Mouse (Mus musculus): ENCODE results near the gene Gps1. TPM values are rescaled to one million over a fixed set of nuclear protein-coding genes. Genes with fewer than 3 reads are reported as not detected.
"Not testable (repeated sequence)": the region's sequence is repeated elsewhere in the genome, so short reads cannot be mapped to it uniquely, and the experiment has no call there.

Gene Gps1
- polyA plus RNA-seq, 1 experiment = 179 TPM

- H3K27me3 ChIP-seq (ENCODE audit: control insufficient read depth, insufficient read depth, insufficient read length) = no peaks in the 10 kb centered on the region
- TF ChIP-seq TCF12 (IDR thresholded peaks at IDR 0.05; ENCODE audit: insufficient read depth, poor library complexity, severe bottlenecking) = no peak
- no peak for TF ChIP-seq REST (IDR thresholded peaks at IDR 0.05; ENCODE audit: insufficient read depth, insufficient read length)
- TF ChIP-seq POLR2A (IDR thresholded peaks at IDR 0.05; ENCODE audit: insufficient read length, low read depth) = no peak
- TF ChIP-seq TCF3 (IDR thresholded peaks at IDR 0.05; ENCODE audit: insufficient read length, low read depth) = no peak
- no peak for TF ChIP-seq SRF (IDR thresholded peaks at IDR 0.05; ENCODE audit: control insufficient read depth, insufficient read length, low read depth)
- no peak for TF ChIP-seq MYOD1 (IDR thresholded peaks at IDR 0.05; ENCODE audit: control insufficient read depth in 1 of 3, insufficient read length in 2 of 3, low read depth in 2 of 3)
- no peak for TF ChIP-seq MYOG (IDR thresholded peaks at IDR 0.05; ENCODE audit: control insufficient read depth in 1 of 3, insufficient read depth in 1 of 3, insufficient read length in 2 of 3, low read depth in 2 of 3)
- no peak for TF ChIP-seq POLR2AphosphoS2 (IDR thresholded peaks at IDR 0.05; ENCODE audit: insufficient read length, low read depth)
- no peak for TF ChIP-seq E2F4 (IDR thresholded peaks at IDR 0.05; ENCODE audit: insufficient read depth)
- TF ChIP-seq MAX (IDR thresholded peaks at IDR 0.05; ENCODE audit: low read depth) = no peak
- no peak for TF ChIP-seq CEBPB (IDR thresholded peaks at IDR 0.05; ENCODE audit: insufficient read depth, poor library complexity, severe bottlenecking)
- no peak for TF ChIP-seq USF1 (IDR thresholded peaks at IDR 0.05; ENCODE audit: low read depth)
- H3K36me3 ChIP-seq (ENCODE audit: control insufficient read depth, insufficient read depth) = no peaks in the 10 kb centered on the region
- no peak overlapping the region for H3K4me3 ChIP-seq
- H3K79me2 ChIP-seq (ENCODE audit: control insufficient read depth, insufficient read depth) = no peaks in the 10 kb centered on the region
- no peak overlapping the region for H3K4me2 ChIP-seq (ENCODE audit: low read depth)
- H3ac ChIP-seq (ENCODE audit: control insufficient read depth, insufficient read length) = no peak overlapping the region
Measured at GRCm38 (mm10) chr11:120829757-120830532, 45.9 kb downstream of the Gps1 start.

GRCm38 (mm10) chr11:120830686-120831085, 46.6 kb downstream of the Gps1 start:
- TF ChIP-seq POLR2A (IDR thresholded peaks at IDR 0.05; ENCODE audit: insufficient read length, low read depth) = no peak
- no peak for TF ChIP-seq REST (IDR thresholded peaks at IDR 0.05; ENCODE audit: insufficient read depth, insufficient read length)
- no peak for TF ChIP-seq CEBPB (IDR thresholded peaks at IDR 0.05; ENCODE audit: insufficient read depth, poor library complexity, severe bottlenecking)
- no peak for TF ChIP-seq SRF (IDR thresholded peaks at IDR 0.05; ENCODE audit: control insufficient read depth, insufficient read length, low read depth)
- TF ChIP-seq USF1 (IDR thresholded peaks at IDR 0.05; ENCODE audit: low read depth) = no peak
- no peak for TF ChIP-seq TCF3 (IDR thresholded peaks at IDR 0.05; ENCODE audit: insufficient read length, low read depth)
- TF ChIP-seq POLR2AphosphoS2 (IDR thresholded peaks at IDR 0.05; ENCODE audit: insufficient read length, low read depth) = no peak
- no peak for TF ChIP-seq MYOG (IDR thresholded peaks at IDR 0.05; ENCODE audit: control insufficient read depth in 1 of 3, insufficient read depth in 1 of 3, insufficient read length in 2 of 3, low read depth in 2 of 3)
- no peak for TF ChIP-seq MAX (IDR thresholded peaks at IDR 0.05; ENCODE audit: low read depth)
- TF ChIP-seq TCF12 (IDR thresholded peaks at IDR 0.05; ENCODE audit: insufficient read depth, poor library complexity, severe bottlenecking) = no peak
- no peak for TF ChIP-seq E2F4 (IDR thresholded peaks at IDR 0.05; ENCODE audit: insufficient read depth)
- TF ChIP-seq MYOD1 (IDR thresholded peaks at IDR 0.05; ENCODE audit: control insufficient read depth in 1 of 3, insufficient read length in 2 of 3, low read depth in 2 of 3) = no peak
- H3K36me3 ChIP-seq (ENCODE audit: control insufficient read depth, insufficient read depth) = no peaks in the 10 kb centered on the region
- no peaks in the 10 kb centered on the region for H3K27me3 ChIP-seq (ENCODE audit: control insufficient read depth, insufficient read depth, insufficient read length)
- H3K4me2 ChIP-seq (ENCODE audit: low read depth) = no peak overlapping the region
- H3ac ChIP-seq (ENCODE audit: control insufficient read depth, insufficient read length) = no peak overlapping the region
- no peak overlapping the region for H3K4me3 ChIP-seq
- H3K79me2 ChIP-seq (ENCODE audit: control insufficient read depth, insufficient read depth) = no peaks in the 10 kb centered on the region

GRCm38 (mm10) chr11:120831659-120832440, 47.8 kb downstream of the Gps1 start:
- TF ChIP-seq MYOD1 (IDR thresholded peaks at IDR 0.05; ENCODE audit: control insufficient read depth in 1 of 3, insufficient read length in 2 of 3, low read depth in 2 of 3) (no peak), USF1 (IDR thresholded peaks at IDR 0.05; ENCODE audit: low read depth) (no peak), POLR2A (IDR thresholded peaks at IDR 0.05; ENCODE audit: insufficient read length, low read depth) (no peak), TCF12 (IDR thresholded peaks at IDR 0.05; ENCODE audit: insufficient read depth, poor library complexity, severe bottlenecking) (no peak), TCF3 (IDR thresholded peaks at IDR 0.05; ENCODE audit: insufficient read length, low read depth) (no peak), E2F4 (IDR thresholded peaks at IDR 0.05; ENCODE audit: insufficient read depth) (no peak), MAX (IDR thresholded peaks at IDR 0.05; ENCODE audit: low read depth) (no peak), CEBPB (IDR thresholded peaks at IDR 0.05; ENCODE audit: insufficient read depth, poor library complexity, severe bottlenecking) (no peak), POLR2AphosphoS2 (IDR thresholded peaks at IDR 0.05; ENCODE audit: insufficient read length, low read depth) (no peak)
- H3ac ChIP-seq (ENCODE audit: control insufficient read depth, insufficient read length) = no peak overlapping the region
- no peaks in the 10 kb centered on the region for H3K27me3 ChIP-seq (ENCODE audit: control insufficient read depth, insufficient read depth, insufficient read length)
- no peaks in the 10 kb centered on the region for H3K36me3 ChIP-seq (ENCODE audit: control insufficient read depth, insufficient read depth)
- no peak overlapping the region for H3K4me3 ChIP-seq
- H3K79me2 ChIP-seq (ENCODE audit: control insufficient read depth, insufficient read depth) = no peaks in the 10 kb centered on the region
- H3K4me2 ChIP-seq (ENCODE audit: low read depth) = no peak overlapping the region

GRCm38 (mm10) chr11:120832962-120833361, 48.9 kb downstream of the Gps1 start:
- H3ac ChIP-seq (ENCODE audit: control insufficient read depth, insufficient read length) = not testable (repeated sequence)

More at GRCm38 (mm10) chr11:120832962-120833361, 48.9 kb downstream of the Gps1 start:
- H3K79me2 ChIP-seq (ENCODE audit: control insufficient read depth, insufficient read depth); H3K27me3 ChIP-seq (ENCODE audit: control insufficient read depth, insufficient read depth, insufficient read length); H3K4me3 ChIP-seq; H3K4me2 ChIP-seq (ENCODE audit: low read depth); H3K36me3 ChIP-seq (ENCODE audit: control insufficient read depth, insufficient read depth): not testable (repeated sequence)

All from myocyte (in vitro differentiated cells).